Mouse (Mus musculus) ovary, adult 10 weeks (tissue): ENCODE results near the gene Vkorc1. TPM values are rescaled to one million over a fixed set of nuclear protein-coding genes. Genes with fewer than 3 reads are reported as not detected.

Source experiments
- polyA plus RNA-seq: library from polyadenylated mRNA; stranded (reverse); fragments of 350-450 nt; fragmentation: Illumina TruSeq; extraction: RNeasy Lipid Tissue Mini Kit (QIAGEN cat#74804); gene quantifications from one replicate; pipeline ENCODE4 v1.2.3, GENCODE M21; 2014

Vkorc1 gene
- 68.1 TPM for polyA plus RNA-seq

DNA sequence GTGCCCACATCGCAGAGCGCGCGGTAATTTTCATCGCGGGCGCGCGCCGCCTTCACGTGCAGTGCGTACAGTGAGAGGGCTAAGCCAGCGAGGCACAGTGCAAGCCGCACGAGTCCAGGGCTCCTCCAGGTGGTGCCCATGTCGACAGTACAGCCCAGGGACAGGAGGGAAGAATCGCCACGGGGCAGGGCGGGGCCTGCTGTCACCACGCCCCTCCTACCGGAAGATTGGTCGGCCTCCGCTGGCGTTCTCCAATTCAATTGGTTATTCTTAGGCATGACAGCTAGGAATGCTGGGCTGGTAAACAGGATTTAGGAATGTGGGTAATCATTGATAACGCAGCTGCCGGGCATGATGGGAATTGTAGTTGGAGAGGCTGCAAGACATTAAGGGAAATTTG, at the start of gene Vkorc1, which contains the start of gene Gm21974:
Gene Vkorc1, minus strand, starts transcription at position 176 of the 400 bp plus-strand sequence.
Gene Gm21974, minus strand, starts transcription at position 13 of the 400 bp plus-strand sequence.

DNA sequence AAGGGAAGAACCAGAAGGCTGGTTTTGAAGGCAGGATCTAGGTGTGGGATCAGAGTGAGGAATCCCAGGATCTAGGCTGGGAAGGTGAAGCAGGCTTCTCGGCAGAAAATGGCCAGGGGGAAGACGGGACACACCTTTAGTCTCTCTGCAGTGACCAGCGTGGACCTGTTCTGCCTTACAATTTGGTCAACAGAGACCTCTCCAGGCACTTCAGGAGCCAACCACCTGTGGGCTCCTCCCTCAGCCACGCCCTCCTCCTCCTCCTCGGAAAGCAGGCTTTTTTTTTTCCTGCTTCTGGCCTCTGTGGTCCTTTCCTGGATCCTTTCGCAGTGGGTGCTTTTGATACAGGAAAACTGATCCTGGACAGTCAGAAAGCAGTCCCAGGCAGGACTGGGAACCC, 34.5 kb upstream of the Vkorc1 start, which contains the start of gene Prss8:
Gene Prss8, minus strand, starts transcription at position 182 of the 400 bp plus-strand sequence.

DNA sequence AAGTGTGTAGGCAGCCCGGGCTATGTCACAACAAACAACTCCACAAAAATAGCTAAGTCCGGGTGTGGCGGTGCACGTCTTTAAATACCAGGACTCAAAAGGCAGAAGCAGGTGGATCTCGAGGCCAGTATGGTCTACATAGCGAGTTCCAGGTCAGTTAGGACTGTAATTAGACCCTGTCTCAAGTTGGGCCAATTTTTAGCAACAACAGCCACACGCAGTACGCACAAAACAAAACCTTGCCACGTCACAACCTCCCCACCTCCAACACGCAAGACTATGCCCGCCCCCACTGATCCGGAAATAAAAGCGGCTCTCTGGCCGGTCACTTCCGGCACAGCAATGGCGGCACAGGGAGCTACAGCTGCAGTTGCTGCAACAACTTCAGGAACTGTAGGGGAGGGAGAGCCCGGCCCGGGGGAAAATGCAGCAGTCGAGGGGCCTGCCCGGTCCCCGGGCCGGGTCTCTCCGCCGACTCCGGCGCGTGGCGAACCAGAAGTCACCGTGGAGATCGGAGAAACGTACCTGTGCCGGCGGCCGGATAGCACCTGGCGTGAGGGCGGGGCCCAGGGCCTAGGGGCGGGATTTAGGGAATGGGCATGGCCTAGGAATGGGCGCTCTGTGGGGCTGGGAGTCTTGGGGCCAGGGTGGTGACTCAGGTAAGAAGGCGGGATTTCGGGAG, 16.9 kb upstream of the Vkorc1 start, which contains the start of gene Kat8:
Gene Kat8, plus strand, starts transcription at position 327 of the 682 bp plus-strand sequence.

DNA sequence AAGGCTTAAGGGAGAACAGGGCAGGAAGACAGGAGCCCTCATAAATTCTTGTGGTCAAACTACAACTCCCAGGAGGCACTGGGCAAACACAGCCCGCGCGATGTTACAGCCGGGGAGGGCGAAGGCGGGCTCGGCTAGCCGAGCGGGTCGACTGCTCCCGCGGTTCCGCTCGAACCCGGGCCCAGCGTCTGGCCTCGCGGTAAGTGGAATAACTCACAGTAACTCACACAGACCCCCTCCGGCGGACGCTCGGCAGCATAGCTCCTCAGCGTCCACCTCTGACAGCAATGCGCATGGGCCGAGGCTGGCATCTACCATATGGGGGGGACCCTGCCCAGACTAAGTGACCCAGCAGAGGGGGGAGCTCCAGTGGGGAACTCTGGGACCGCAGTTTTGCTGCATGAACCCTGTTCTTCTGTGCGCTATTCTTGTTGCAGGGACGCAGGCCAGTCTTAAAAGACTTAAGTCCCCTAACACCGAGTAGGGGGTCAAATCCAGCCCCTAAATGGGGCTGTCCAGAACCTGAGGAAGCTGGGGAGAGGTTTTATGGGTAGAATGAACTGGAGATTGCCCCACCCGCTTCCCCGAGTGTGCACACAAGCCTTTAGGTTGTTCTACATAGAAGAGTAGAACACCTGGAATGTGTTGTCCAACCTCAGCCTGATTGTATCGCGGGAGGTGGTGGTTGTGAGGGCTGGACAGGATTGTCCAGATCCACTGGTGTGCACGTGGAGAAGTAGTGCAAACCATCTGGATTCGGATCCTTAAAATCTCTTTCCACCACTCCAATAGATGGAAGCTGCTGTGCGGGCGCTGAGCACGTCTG, 8.8 kb upstream of the Vkorc1 start, which contains the start of gene Bckdk:
Gene Bckdk, plus strand, starts transcription at position 112 of the 826 bp plus-strand sequence.

DNA sequence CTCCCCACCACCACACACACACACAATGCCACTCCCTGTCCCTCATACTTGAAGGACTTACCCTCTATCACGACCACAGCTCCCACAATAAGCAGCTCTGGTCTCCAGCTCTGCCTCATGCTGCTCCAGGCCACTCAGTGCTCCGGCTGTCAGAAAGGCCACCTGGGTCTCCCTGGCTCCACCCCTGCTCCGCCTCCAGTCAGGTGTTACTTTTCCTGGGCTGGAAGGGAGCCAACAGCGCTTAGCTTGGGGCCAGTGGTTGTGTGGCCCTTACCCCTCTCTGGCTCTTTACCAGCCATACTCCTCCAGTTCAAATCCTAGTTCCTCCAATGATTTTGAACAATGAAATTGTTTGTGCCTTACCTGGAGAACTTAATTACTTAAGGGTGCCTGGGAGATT, 4.6 kb downstream of the Vkorc1 start, which contains the start of gene Prss53:
Gene Prss53, minus strand, starts transcription at position 173 of the 400 bp plus-strand sequence.

DNA sequence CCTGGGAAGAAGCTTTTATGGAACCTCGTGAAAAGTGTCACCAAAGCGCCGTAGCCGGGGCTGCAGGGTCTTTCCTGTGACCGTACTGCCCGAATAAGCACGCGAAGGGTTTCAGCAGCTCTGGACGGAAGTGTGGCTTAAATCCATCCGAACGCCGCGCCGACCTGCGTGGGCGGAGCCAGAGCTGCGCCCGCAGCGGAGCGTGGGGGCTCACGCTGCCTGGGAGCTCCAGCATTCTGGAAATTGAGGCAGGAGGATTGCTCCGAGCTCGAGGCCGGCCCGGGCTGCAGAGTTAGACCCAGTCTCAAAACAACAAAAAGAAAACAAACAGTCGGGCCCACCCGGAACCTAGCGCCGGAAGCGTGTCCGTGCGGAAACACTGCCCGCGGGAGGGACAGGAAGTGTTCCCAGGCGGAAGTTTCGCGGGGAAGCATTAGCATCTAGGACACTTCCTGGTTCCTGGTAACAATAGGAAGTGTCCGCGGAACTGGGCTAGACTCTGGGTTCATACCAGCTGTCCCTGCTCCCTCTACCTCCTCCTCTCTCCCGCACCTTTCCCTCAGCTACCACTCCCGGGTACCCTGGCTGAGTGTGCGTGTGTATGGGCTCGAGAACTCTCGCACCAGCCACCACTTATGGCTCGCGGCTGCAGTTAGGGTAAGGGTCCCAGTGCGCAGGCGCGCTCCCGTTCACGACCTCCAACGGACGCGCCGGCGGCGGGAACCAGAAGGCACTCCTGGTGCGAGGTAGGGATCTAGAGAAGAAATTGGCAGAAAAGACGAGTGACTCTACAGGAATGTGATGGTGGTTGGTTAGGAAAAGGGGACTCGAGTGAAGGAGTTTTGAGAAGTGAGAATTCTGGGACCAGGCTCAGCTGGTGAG, 18.7 kb downstream of the Vkorc1 start, which contains the start of gene Zfp668:
Gene Zfp668, minus strand, starts transcription at position 362 of the 882 bp plus-strand sequence.

DNA sequence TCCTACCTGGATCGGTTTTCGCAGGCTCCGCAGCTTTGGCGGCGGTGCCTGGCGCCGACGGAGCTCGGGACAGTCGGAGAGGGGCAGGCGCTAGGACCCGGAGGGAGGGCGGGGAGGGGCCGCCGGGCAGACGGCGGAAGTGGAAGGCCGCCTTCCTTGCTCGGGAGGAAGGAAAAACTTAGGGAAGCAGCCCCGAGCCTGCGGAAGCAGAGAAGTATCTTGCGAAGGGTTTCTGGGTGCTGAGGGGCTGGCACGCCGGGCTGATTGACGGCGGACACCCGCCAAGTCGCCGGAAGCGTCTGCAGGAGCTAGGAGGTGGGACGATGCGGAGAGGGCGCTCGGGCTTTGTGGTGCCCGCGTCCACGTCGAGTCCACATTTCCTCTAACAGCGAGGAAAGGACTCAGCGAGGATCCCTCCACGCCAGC, 19.4 kb downstream of the Vkorc1 start, which contains the start of gene Zfp646:
Gene Zfp646, plus strand, starts transcription at position 181 of the 426 bp plus-strand sequence.

Other genes with a start within 250 kb of the Vkorc1 start
- gene Bcl7c, start 186.7 kb downstream of the Vkorc1 start, polyA plus RNA-seq, result 6.5 TPM
- gene Ctf1, start 182.9 kb downstream of the Vkorc1 start, polyA plus RNA-seq, result 2.4 TPM
- not detected for gene Ctf2, start 163.5 kb downstream of the Vkorc1 start, polyA plus RNA-seq
- gene Fbxl19, start 151.1 kb downstream of the Vkorc1 start, polyA plus RNA-seq, result 0.66 TPM
- gene Orai3, start 125.8 kb downstream of the Vkorc1 start, polyA plus RNA-seq, result 2.7 TPM
- gene Setd1a, start 118.9 kb downstream of the Vkorc1 start, polyA plus RNA-seq, result 6.6 TPM
- gene Gm49388, start 110.0 kb downstream of the Vkorc1 start, polyA plus RNA-seq, result not detected
- gene Hsd3b7, start 95.0 kb downstream of the Vkorc1 start, polyA plus RNA-seq, result 8.1 TPM
- gene Stx4a, start 71.3 kb downstream of the Vkorc1 start, polyA plus RNA-seq, result 12.8 TPM
- 1.1 TPM for gene Stx1b, start 71.1 kb downstream of the Vkorc1 start, polyA plus RNA-seq
- 9.1 TPM for gene Zfp646, start 19.4 kb downstream of the Vkorc1 start, polyA plus RNA-seq
- gene Zfp668, start 18.8 kb downstream of the Vkorc1 start, polyA plus RNA-seq, result 4.3 TPM
- gene Prss53, start 4.6 kb downstream of the Vkorc1 start, polyA plus RNA-seq, result not detected
- gene Gm21974, start 163 bp downstream of the Vkorc1 start, polyA plus RNA-seq, result not detected
- 3.2 TPM for gene Bckdk, start 8.5 kb upstream of the Vkorc1 start, polyA plus RNA-seq
- 7.5 TPM for gene Kat8, start 16.9 kb upstream of the Vkorc1 start, polyA plus RNA-seq
- not detected for gene Prss8, start 34.5 kb upstream of the Vkorc1 start, polyA plus RNA-seq
- gene Prss36, start 51.1 kb upstream of the Vkorc1 start, polyA plus RNA-seq, result not detected
- 903 TPM for gene Fus, start 71.8 kb upstream of the Vkorc1 start, polyA plus RNA-seq
- 5.3 TPM for gene Pycard, start 98.2 kb upstream of the Vkorc1 start, polyA plus RNA-seq
- gene Trim72, start 108.3 kb upstream of the Vkorc1 start, polyA plus RNA-seq, result not detected
- 5.8 TPM for gene Itgam, start 167.0 kb upstream of the Vkorc1 start, polyA plus RNA-seq
- not detected for gene Gm49368, start 167.1 kb upstream of the Vkorc1 start, polyA plus RNA-seq
- gene Itgax, start 233.9 kb upstream of the Vkorc1 start, polyA plus RNA-seq, result 5.0 TPM